Mouse (Mus musculus) left cerebral cortex, adult 2 months (tissue): ENCODE data around the gene Gas2l1. TPM values are rescaled to one million over a fixed set of nuclear protein-coding genes. Genes with fewer than 3 reads are reported as not detected.

Source experiments
- DNase-seq, 2 experiments: peaks; one replicate each; pipeline ENCODE4 v3.0.0; 2021 to 2022; ENCODE audit warnings: low spot score in 2 of 2, mixed read lengths in 1 of 2; ENCODE audit errors: extremely low spot score in 1 of 2
- H3K27ac ChIP-seq: fragments of 200-600 bp; 2 replicates; pipeline ENCODE4 v1.8.1; 2022
- H3K4me3 ChIP-seq: fragments of 200-600 bp; 2 replicates; pipeline ENCODE4 v1.8.1; 2022
- CTCF ChIP-seq: fragments of 200-600 bp; IDR thresholded peaks from 2 replicates; pipeline ENCODE4 v1.8.1; 2022; ENCODE audit warnings: antibody characterized with exemption, mild to moderate bottlenecking, moderate library complexity
- intact Hi-C: fragments of 180-260 bp; cut with DNase I; formaldehyde crosslinking; loops from one replicate; pipeline ENCODE4 v1.15.1; 2025
- long read RNA-seq, 2 experiments: library from polyadenylated mRNA; stranded (forward); transcript quantifications; one replicate each; pipeline ENCODE4 v2.0.0; 2021; ENCODE audit warnings: borderline mapping rate in 2 of 2
- total RNA-seq, 2 experiments: library from RNA; stranded (reverse); gene quantifications; 2 replicates each; pipeline ENCODE4 v1.2.3; 2021

Gas2l1 gene
- total RNA-seq, result 10 to 100 TPM; 92.1 to 95.3 TPM
- long read RNA-seq, experiment 1, transcript Gas2l1-203 (6 exons, 2,530 nt), result minor isoform, 24 of 206 reads
- long read RNA-seq, experiment 1, transcript Gas2l1-202 (7 exons, 2,847 nt), result major isoform, 29 of 206 reads
- long read RNA-seq, experiment 1, partial matches to known transcripts, result 45 of 206 reads
- long read RNA-seq, experiment 1, other reads (novel, unspliced or antisense), result 108 of 206 reads
- long read RNA-seq, experiment 2, transcript Gas2l1-202 (7 exons, 2,847 nt), result major isoform, 31 of 197 reads
- long read RNA-seq, experiment 2, transcript Gas2l1-203 (6 exons, 2,530 nt), result minor isoform, 22 of 197 reads
- long read RNA-seq, experiment 2, partial matches to known transcripts, result 47 of 197 reads
- long read RNA-seq, experiment 2, other reads (novel, unspliced or antisense), result 97 of 197 reads

GRCm38 (mm10) chr11:5065056-5065821, at the start of gene Gas2l1:
Gene Gas2l1 (minus strand): TSS chr11:5065327.
- intact Hi-C loops, result loop anchor here (1.0 to 2.0 kb wide), 2 partner anchors 50 to 78 kb away; partner anchors contain the start of gene Ap1b1
- Histone ChIP-seq H3K4me3 (peak within 1 kb of the TSS; percentile 79), H3K27ac (peak within 1 kb of the TSS; percentile 91)
- peak; percentile 76 for TF ChIP-seq CTCF
- peak; percentile 87 to 88 for DNase-seq

- intact Hi-C loops, result loop anchor here (2.0 to 10.0 kb wide), 3 partner anchors 151 to 581 kb away; partner anchors contain the start of gene Kremen1
- Histone ChIP-seq H3K27ac (no peak overlapping the region), H3K4me3 (no peak overlapping the region)
- no peak for TF ChIP-seq CTCF
- no peak for DNase-seq
Observed at GRCm38 (mm10) chr11:5113645-5114044, 48.5 kb upstream of the Gas2l1 start.

GRCm38 (mm10) chr11:5109441-5109840, 44.3 kb upstream of the Gas2l1 start:
- TF ChIP-seq CTCF, result no peak
- Histone ChIP-seq H3K4me3 (no peak overlapping the region), H3K27ac (no peak overlapping the region)
- intact Hi-C loops, result no loop called here
- no peak for DNase-seq

GRCm38 (mm10) chr11:5103986-5104509, 38.9 kb upstream of the Gas2l1 start:
- no peak overlapping the region for H3K4me3 ChIP-seq
- intact Hi-C loops, result no loop called here
- no peak for DNase-seq
- no peak for TF ChIP-seq CTCF
- no peak overlapping the region for H3K27ac ChIP-seq

GRCm38 (mm10) chr11:5102384-5102783, 37.3 kb upstream of the Gas2l1 start:
- TF ChIP-seq CTCF, result no peak
- intact Hi-C loops, result no loop called here
- H3K27ac ChIP-seq, result no peak overlapping the region
- no peak overlapping the region for H3K4me3 ChIP-seq
- no peak for DNase-seq

GRCm38 (mm10) chr11:5101641-5102040, 36.5 kb upstream of the Gas2l1 start:
- Histone ChIP-seq H3K4me3 (no peak overlapping the region), H3K27ac (no peak overlapping the region)
- no peak for DNase-seq
- intact Hi-C loops, result no loop called here
- TF ChIP-seq CTCF, result no peak

GRCm38 (mm10) chr11:5100801-5101200, 35.7 kb upstream of the Gas2l1 start:
- TF ChIP-seq CTCF, result no peak
- Histone ChIP-seq H3K27ac (no peak overlapping the region; the same call in 1 of the 2 replicates), H3K4me3 (no peak overlapping the region)
- DNase-seq, result no peak
- intact Hi-C loops, result no loop called here

GRCm38 (mm10) chr11:5100283-5100682, 35.2 kb upstream of the Gas2l1 start:
- no peak; the same call in 1 of the 2 replicates for TF ChIP-seq CTCF
- peak overlapping the region; percentile 85 for H3K4me3 ChIP-seq
- intact Hi-C loops, result no loop called here
- DNase-seq, result no peak
- peak overlapping the region; percentile 100 for H3K27ac ChIP-seq

- TF ChIP-seq CTCF, result no peak
- peak; percentile 72 to 76 for DNase-seq
- Histone ChIP-seq H3K4me3 (peak overlapping the region; percentile 85), H3K27ac (peak overlapping the region; percentile 100)
- intact Hi-C loops, result loop anchor here (5.0 kb wide), 1 partner anchor 663 kb away; the partner anchor contains the start of gene Urgcp
Observed at GRCm38 (mm10) chr11:5099576-5100183, 34.6 kb upstream of the Gas2l1 start.

- H3K27ac ChIP-seq, result peak within 1 kb of the TSS; percentile 100
- H3K4me3 ChIP-seq, result peak within 1 kb of the TSS; percentile 85
- TF ChIP-seq CTCF, result no peak
- peak; percentile 94 to 98 for DNase-seq
- intact Hi-C loops, result loop anchor here (5.0 kb wide), 1 partner anchor 663 kb away; the partner anchor contains the start of gene Urgcp
Observed at GRCm38 (mm10) chr11:5098736-5099542, 33.8 kb upstream of the Gas2l1 start, which contains the start of the genes Rhbdd3 and Ewsr1. Gene Rhbdd3 (plus strand): TSS chr11:5098926. Gene Ewsr1 (minus strand): TSS chr11:5099266.
